Mouse (Mus musculus) brain, embryonic 18.5 days (tissue): ENCODE measurements around the gene Tpd52l2.
A peak's percentile ranks its signal among the peaks of the same experiment; 100 is the strongest.

Experiments
- DNase-seq: peaks from one replicate; pipeline ENCODE4 v3.0.0-alpha.2; 2012; ENCODE audit warnings: low read depth, low spot score

The Tpd52l2 gene

DNA sequence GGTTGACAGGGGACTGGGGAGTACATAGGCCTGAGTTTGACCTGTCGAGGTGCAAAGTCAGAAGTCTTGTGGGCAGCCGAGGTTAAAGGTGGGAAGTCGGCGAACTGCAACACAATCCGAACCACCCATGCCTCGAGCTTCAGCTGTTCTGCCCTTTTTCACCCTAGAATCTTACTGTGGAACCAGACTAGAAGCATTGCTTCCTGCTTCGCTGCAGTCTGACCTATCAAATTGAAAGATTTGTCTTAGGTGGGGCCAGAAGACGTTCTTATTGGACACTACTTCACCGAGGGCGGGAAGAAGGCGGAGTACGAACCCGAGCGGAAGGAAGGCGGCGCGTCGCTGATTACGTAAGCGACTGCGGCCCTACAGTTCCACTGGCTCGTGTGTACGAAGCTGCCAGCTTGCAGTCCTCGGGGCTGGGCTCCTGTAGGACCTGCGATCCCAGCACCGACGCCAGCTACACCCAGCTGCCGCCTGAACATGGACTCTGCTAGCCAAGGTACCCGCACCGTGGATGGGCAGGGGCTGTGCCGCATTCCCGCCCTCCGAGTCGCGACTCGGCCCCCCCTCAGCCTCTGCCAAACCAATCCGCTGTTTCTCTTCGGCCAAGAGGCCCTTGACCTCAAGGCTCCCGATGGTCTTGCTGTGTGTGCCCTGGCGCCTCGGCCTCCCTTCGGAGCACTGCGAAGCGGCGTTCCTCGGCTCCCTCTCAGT lies at the start of gene Tpd52l2:
TSS of gene Tpd52l2 (plus strand) at position 312 of the 717 bp plus-strand sequence.
- DNase-seq = peak; percentile 96

GRCm38 (mm10) chr2:181452181-181452580 lies 44.8 kb upstream of the Tpd52l2 start:
- no peak for DNase-seq

DNA sequence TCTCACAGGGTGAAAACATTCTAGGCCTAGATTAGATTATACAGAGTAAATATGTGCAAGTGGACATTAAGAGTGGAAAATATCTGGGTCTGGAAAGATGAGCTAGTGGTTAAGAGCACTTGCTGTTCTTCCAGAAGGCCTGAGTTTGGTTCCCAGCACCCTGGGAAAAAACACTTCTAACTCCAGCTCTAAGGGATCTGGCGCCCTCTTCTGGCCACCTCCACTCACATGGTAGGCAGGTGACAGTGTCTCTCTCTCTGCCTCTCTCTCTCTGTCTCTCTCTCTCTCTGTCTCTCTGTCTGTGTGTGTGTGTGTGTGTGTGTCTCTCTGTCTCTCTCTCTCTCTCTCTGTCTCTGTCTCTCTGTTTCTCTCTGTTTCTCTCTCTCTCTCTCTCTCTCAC lies 43.7 kb upstream of the Tpd52l2 start:
- no peak for DNase-seq

DNA sequence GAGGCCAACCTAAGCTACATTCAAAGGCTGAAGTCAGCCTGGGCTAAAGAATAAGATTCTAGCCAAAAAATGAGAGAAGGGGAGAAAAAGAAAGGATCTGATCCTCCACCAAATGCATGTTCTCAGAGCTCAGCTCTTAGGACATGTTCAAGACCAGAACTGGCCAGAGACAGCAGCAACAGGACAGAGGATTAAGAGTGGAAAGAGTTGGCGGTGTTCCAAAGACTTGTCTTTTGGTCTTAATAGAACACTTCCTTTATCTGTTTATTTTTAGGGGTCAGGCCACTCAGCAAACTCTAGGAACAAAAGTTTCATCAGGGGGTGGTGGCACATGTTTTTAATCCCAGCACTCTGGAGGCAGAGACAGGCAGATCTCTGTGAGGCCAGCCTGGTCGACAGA lies 41.0 kb upstream of the Tpd52l2 start:
- DNase-seq = no peak

DNA sequence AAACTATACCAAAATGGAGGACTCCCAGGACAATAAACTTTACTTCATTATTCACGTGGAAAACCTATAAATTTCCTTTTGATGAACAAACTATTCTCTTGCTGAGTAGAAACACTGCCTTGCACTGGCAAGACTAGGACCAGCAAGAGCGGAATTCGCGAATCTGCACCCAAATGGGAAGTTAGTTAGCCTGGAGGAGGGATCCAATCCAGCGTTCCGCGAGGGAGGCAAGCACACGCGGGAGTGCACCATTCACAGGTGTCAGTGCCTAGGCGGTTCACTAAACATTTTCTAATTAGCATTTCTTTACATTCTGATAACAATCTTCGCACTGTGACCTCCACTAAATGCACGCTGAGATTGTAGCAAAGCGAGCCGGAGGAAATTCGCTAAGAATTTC lies 39.1 kb upstream of the Tpd52l2 start:
- no peak for DNase-seq

DNA sequence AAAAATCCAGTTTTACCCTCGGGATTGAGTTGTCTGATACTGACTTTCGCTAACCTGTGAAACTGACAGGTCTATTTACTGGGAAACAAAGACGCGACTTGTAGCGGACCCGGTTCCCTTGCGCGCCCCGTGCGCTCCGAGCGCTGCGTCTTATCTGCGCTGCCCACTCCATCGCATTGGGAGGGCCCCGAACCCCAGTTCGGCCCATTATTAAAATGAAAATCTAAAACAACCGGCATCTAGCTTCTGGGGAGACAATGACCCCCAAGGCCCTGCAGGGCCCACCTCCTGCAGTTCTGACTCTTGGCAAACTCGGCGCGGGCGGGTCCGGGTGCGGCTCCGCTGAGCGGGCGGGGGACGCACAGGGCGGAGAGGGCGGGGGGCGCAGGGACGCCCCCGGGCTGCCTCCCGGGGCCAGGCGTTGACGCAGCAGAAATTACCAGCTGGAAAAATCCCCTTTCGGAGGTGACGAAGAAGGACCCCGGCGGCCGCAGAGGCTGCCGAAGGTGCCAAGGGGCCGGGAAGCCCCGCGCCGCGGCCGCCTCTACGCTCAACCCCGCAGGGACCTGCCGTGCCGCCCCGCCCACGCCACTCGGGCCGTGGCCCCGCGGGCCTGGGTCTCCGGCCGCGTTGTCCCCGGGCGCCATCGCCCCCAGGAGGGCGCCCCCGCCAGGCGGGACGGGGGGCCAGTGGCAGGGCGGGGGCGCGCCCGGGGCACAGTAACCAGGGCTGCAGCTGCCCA lies 38.4 kb upstream of the Tpd52l2 start:
- no peak for DNase-seq

GRCm38 (mm10) chr2:181459153-181459672 lies 37.7 kb upstream of the Tpd52l2 start, which contains the start of gene Zbtb46:
TSS of gene Zbtb46 (minus strand) at chr2:181459426.
- DNase-seq = no peak

- no peak for DNase-seq
Measured at GRCm38 (mm10) chr2:181459673-181460621, 37.0 kb upstream of the Tpd52l2 start.

GRCm38 (mm10) chr2:181461536-181462100 lies 35.3 kb upstream of the Tpd52l2 start:
- no peak for DNase-seq

DNA sequence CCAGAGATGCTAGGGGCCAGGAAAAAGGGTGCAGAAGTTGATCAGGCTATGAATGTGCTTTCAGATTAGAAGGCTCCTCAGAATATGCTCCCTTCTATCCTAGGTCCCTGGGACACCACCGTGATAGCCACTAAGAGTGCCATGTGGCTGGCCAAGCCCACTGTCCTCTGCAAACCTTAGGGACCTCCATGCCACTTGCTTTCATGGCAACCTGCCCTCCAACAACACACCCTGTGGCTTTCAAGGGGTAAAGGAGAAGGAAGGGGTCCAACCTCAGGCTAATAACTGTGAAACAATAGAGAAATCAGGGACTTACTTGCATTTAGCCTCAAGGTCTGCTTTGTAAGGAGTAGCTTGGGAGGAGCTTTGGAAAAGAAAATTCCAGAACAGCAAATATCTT lies 34.3 kb upstream of the Tpd52l2 start:
- DNase-seq = no peak

GRCm38 (mm10) chr2:181463008-181463738 lies 33.8 kb upstream of the Tpd52l2 start:
- no peak for DNase-seq

DNA sequence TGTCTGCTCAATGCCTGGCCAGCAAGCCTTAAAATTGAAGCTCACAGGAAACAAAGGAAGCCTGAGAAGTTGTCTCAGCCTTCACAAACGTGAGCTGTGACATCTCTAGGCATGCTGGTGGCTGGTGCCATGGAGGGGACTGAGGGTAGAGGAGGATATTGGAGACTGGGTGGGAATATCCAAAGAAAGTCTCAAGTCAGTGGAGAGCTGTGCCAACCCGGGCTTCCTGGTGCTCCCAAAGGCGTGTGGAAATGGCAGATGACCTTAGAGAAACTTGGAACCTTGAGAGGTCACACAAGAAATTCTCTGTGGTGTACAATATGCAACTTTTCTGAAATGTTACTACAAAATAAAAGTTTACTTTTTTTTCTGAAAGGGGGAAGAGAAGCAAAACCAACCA lies 31.5 kb upstream of the Tpd52l2 start:
- no peak for DNase-seq

- DNase-seq = no peak
Measured at GRCm38 (mm10) chr2:181470285-181470684, 26.7 kb upstream of the Tpd52l2 start.

DNA sequence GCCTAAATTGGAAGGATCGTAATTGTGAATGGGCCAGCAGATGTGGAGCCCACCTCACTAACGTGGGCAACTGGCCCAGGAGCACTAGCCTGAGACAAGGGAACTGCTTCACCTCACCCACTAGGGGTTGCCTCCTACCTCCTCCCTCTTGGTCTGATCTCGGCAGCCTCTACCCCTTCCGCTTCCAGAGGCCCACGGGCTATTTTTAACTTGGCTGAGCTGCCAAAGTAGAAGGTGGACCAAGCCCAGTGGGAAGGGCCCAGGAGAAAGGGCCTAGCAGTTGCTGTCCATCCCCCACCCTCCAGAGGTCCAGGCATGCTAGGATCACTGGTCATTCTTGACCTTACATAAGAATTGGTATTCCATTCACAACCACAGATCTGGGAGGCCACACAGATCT lies 25.7 kb upstream of the Tpd52l2 start:
- DNase-seq = no peak

DNA sequence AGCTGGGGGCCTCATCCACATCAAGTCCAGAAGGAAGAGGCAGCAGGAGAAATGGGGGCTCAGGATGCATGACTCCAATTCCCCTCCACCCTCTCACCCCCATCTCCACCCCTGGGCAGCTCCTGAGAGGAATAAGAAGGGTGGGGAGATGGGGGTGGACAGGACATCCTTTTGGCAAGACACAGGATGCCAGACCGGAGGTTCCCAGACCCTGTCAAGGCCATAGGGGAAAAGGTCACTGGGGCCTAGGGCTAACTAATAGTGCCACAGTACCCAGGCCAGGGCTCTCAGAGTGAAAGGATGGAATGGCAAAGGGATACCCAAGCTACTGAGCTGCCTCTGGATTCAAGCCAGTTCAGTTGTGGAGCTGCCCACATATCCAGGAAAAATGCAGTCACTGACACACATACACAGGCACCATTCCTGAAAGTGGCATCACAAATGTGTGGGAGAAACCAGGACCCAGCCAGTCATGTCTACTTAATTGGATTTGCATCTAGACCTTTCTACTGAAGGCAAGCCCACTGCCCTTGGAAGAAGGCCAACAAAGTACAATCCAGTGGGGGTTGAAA lies 24.6 kb upstream of the Tpd52l2 start:
- no peak for DNase-seq

DNA sequence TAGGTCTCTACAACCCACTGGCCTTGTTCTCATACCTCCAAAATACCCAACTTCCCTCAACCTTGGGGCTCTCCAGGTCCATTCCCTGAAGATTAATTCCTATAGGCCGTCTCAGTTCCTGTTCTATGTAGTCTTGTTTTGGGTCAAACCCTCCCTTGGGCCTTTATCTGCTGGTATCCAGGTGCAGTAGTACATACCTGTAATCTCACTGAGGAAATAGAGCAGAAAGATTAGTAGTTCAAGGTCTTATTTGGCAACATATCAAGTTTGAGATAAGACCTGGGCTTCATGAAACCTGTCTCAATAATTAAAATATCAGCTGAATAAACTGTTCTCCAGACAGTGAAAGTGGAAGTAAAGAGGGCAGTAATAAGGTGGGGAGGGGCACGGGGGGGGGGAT lies 13.8 kb upstream of the Tpd52l2 start:
- no peak for DNase-seq

- DNase-seq = no peak
Measured at GRCm38 (mm10) chr2:181483562-181484318, 13.2 kb upstream of the Tpd52l2 start.

GRCm38 (mm10) chr2:181484456-181485233 lies 12.3 kb upstream of the Tpd52l2 start:
- no peak for DNase-seq

- DNase-seq = no peak
Measured at GRCm38 (mm10) chr2:181485741-181486140, 11.2 kb upstream of the Tpd52l2 start.
